Mouse (Mus musculus) E14TG2a.4 (cell line): ENCODE measurements at regions not wholly inside any gene's neighbourhood (a gene's known extent, or its start where the extent isn't known, plus 50 kb on each side); places are given as distances from the start of the nearest gene placed in this dataset.

Experiments used
- H3K27me3 ChIP-seq: 2 replicates; pipeline ENCODE4 v1.6.1; 2014; ENCODE audit warnings: low read length, control low read depth; ENCODE audit not compliant: insufficient read depth
- H3K36me3 ChIP-seq: 2 replicates; pipeline ENCODE4 v1.6.1; 2014; ENCODE audit warnings: low read length, control low read depth; ENCODE audit not compliant: insufficient read depth
- H3K4me1 ChIP-seq: replicated peaks from 2 replicates; pipeline ENCODE4 v1.6.1; 2014; ENCODE audit warnings: low read depth, low read length, control low read depth
- H3K4me3 ChIP-seq: replicated peaks from 2 replicates; pipeline ENCODE4 v1.5.1; 2014; ENCODE audit warnings: mild to moderate bottlenecking, low read length
- H3K9me3 ChIP-seq: 2 replicates; pipeline ENCODE4 v1.6.1; 2014; ENCODE audit warnings: low read length, control low read depth
- CTCF ChIP-seq: conservative IDR thresholded peaks from 2 replicates; pipeline ENCODE4 v1.5.1; 2014; ENCODE audit warnings: low read length
- NANOG ChIP-seq: IDR thresholded peaks from 2 replicates; pipeline ENCODE4 v1.6.1; 2014; ENCODE audit warnings: borderline replicate concordance, low read length, mixed read lengths
- POU5F1 ChIP-seq: IDR thresholded peaks from 2 replicates; pipeline ENCODE4 v1.6.1; 2014; ENCODE audit warnings: low read length, borderline replicate concordance

- no peaks in the 10 kb centered on the region for H3K9me3 ChIP-seq
- no peaks in the 10 kb centered on the region for H3K36me3 ChIP-seq
- 0 out of 2 replicates have a peak, but pooled peaks cover 2% of the 10 kb centered on the region for H3K4me1 ChIP-seq
- TF ChIP-seq NANOG (no peak), CTCF (no peak), POU5F1 (no peak)
- H3K27me3 ChIP-seq, result no peaks in the 10 kb centered on the region
- no peak overlapping the region for H3K4me3 ChIP-seq
These were observed 229.6 kb upstream of the Dcn start for GRCm38 (mm10) chr10:97249760-97250159.

- Histone ChIP-seq H3K4me1 (0 out of 2 replicates have a peak, but pooled peaks cover 2% of the 10 kb centered on the region), H3K4me3 (no peak overlapping the region), H3K9me3 (no peaks in the 10 kb centered on the region), H3K27me3 (no peaks in the 10 kb centered on the region), H3K36me3 (no peaks in the 10 kb centered on the region)
- no peak for TF ChIP-seq CTCF
- TF ChIP-seq POU5F1, result no peak
- no peak for TF ChIP-seq NANOG
These were observed 229.2 kb upstream of the Dcn start for GRCm38 (mm10) chr10:97250167-97250566.

GRCm38 (mm10) chr10:97265959-97266517, 213.4 kb upstream of the Dcn start:
- Histone ChIP-seq H3K9me3 (no peaks in the 10 kb centered on the region), H3K4me3 (no peak overlapping the region), H3K27me3 (no peaks in the 10 kb centered on the region), H3K4me1 (no peaks in the 10 kb centered on the region), H3K36me3 (no peaks in the 10 kb centered on the region)
- TF ChIP-seq POU5F1 (no peak), NANOG (no peak), CTCF (no peak)

- TF ChIP-seq CTCF, result no peak
- TF ChIP-seq NANOG, result no peak
- TF ChIP-seq POU5F1, result no peak
- Histone ChIP-seq H3K9me3 (no peaks in the 10 kb centered on the region), H3K4me3 (no peak overlapping the region), H3K27me3 (no peaks in the 10 kb centered on the region), H3K4me1 (no peaks in the 10 kb centered on the region), H3K36me3 (no peaks in the 10 kb centered on the region)
These were observed 197.0 kb upstream of the Dcn start for GRCm38 (mm10) chr10:97282416-97282815.

- Histone ChIP-seq H3K36me3 (no peaks in the 10 kb centered on the region), H3K4me1 (no peaks in the 10 kb centered on the region), H3K27me3 (no peaks in the 10 kb centered on the region), H3K9me3 (no peaks in the 10 kb centered on the region), H3K4me3 (no peak overlapping the region)
- TF ChIP-seq NANOG (no peak), POU5F1 (no peak), CTCF (no peak)
These were observed 196.4 kb upstream of the Dcn start for GRCm38 (mm10) chr10:97282841-97283496.

GRCm38 (mm10) chr10:97304791-97305355, 174.5 kb upstream of the Dcn start:
- H3K4me3 ChIP-seq, result no peak overlapping the region
- H3K9me3 ChIP-seq, result no peaks in the 10 kb centered on the region
- H3K36me3 ChIP-seq, result no peaks in the 10 kb centered on the region
- no peaks in the 10 kb centered on the region for H3K4me1 ChIP-seq
- TF ChIP-seq CTCF (no peak), NANOG (no peak), POU5F1 (no peak)
- H3K27me3 ChIP-seq, result no peaks in the 10 kb centered on the region

- H3K27me3 ChIP-seq, result no peaks in the 10 kb centered on the region
- no peak overlapping the region for H3K4me3 ChIP-seq
- TF ChIP-seq NANOG, result no peak
- TF ChIP-seq CTCF, result no peak
- no peak for TF ChIP-seq POU5F1
- H3K9me3 ChIP-seq, result no peaks in the 10 kb centered on the region
- no peaks in the 10 kb centered on the region for H3K36me3 ChIP-seq
- H3K4me1 ChIP-seq, result peaks cover 6% of the 10 kb centered on the region; the same call in 1 of the 2 replicates
These were observed 169.8 kb upstream of the Dcn start for GRCm38 (mm10) chr10:97309580-97309979.

GRCm38 (mm10) chr10:97312509-97312908, 166.9 kb upstream of the Dcn start:
- Histone ChIP-seq H3K36me3 (no peaks in the 10 kb centered on the region), H3K4me1 (peaks cover 6% of the 10 kb centered on the region; the same call in 1 of the 2 replicates), H3K4me3 (no peak overlapping the region), H3K9me3 (peaks cover 9% of the 10 kb centered on the region), H3K27me3 (no peaks in the 10 kb centered on the region)
- no peak for TF ChIP-seq NANOG
- TF ChIP-seq POU5F1, result no peak
- TF ChIP-seq CTCF, result no peak

- Histone ChIP-seq H3K36me3 (no peaks in the 10 kb centered on the region), H3K4me3 (no peak overlapping the region), H3K4me1 (peaks cover 6% of the 10 kb centered on the region; the same call in 1 of the 2 replicates), H3K9me3 (peaks cover 13% of the 10 kb centered on the region), H3K27me3 (no peaks in the 10 kb centered on the region)
- peak; percentile 57 for TF ChIP-seq CTCF
- TF ChIP-seq NANOG, result no peak
These were observed 166.4 kb upstream of the Dcn start for GRCm38 (mm10) chr10:97312978-97313377.
